Mouse (Mus musculus) large intestine, adult 2 months (tissue): ENCODE data around the gene Micall1. TPM values are rescaled to one million over a fixed set of nuclear protein-coding genes. Genes with fewer than 3 reads are reported as not detected.

Experiments used
- DNase-seq: peaks from one replicate; pipeline ENCODE4 v3.0.0-alpha.2; 2012; ENCODE audit warnings: low read depth, low spot score
- WGBS: fragments of 180-500 bp; shearing (Covaris S2); methylation state at CpG from one replicate; pipeline ENCODE4 v1.1.7; 2018; 5-methylcytosine and 5-hydroxymethylcytosine counted together
- polyA plus RNA-seq: library from polyadenylated mRNA; depleted of rRNA; stranded (reverse); fragments of >200 nt; gene quantifications from 2 replicates; pipeline ENCODE4 v1.2.3, GENCODE M21; 2012

The Micall1 gene
- polyA plus RNA-seq, 1 experiment: 9.4 TPM

DNA sequence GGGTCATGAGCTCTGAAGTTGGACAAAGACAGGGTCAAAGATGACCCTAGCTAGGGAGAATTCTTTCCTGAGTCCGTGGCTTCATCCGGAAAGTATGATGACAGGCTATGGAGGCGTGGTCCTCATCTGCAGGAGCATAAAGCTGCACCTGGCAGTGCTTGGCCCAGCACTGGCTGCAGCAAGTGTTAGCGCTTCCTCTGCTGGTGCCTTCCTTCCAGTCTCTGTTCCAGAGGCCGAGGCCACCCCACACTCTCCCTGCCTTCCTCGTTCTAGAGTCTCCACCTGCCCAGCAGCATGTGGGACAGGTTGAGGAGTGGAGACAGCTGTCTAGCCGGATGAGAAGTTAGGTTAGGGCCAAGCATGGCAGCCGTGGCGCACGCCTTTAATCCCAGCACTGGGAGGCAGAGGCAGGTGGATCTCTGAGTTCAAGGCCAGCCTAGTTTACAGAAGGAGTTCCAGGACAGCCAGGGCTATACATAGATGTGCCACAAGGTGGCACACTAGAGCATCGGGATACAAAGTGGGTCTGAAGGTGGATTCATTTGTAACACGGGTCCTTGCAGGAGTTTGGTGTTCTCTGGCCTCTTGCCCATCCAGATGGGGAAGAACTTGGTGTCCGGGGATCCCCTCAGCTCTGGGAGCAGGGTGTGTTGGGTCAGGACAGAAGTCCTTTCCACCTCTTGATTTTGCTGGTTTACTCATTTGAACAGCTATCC is 17.7 kb downstream of the Micall1 start:
- 72% methylated on average over 13 of the region's 13 CpGs for WGBS
- DNase-seq: no peak

DNA sequence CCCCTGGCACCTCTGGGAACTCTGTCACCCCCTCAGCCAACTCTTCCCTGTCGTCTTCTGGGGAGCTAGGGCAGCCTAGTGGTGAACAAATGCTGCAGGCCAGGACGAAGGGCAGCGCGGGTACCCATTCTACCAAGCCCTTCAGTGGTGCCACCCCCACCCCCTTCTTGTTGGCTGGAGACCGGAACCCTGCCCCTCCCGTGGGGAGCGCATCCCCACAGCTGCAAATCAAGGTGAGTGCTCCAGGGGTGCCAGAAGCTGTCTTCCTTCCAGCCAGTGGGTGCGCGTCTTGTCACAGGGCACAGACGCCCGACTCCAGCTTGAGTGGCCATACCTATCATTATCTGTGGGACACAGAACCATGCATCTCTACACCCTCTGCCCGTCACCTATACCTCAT is 18.4 kb downstream of the Micall1 start:
- 94% methylated on average over 12 of the region's 12 CpGs for WGBS
- no peak for DNase-seq

DNA sequence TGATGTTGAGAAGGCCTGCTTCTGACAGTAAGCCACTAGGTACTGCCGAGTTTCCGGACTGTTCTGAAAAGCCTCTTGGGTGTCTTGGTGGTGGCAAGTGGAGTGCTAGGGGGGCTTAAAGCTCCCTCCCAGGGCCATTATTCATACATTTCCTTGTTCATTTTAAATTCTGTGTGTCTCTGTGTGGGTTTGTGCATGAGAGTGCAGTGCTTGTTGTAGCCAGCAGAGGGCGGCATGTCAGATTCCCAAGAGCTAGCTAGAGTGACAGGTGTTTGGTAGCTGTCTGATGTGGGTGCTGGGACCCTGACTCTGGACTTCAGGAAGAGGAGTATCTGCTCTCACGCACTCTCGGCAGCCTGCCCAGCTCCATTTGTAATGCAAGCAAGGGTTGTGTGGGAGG is 19.5 kb downstream of the Micall1 start:
- WGBS: 97% methylated on average over 5 of the region's 5 CpGs

DNA sequence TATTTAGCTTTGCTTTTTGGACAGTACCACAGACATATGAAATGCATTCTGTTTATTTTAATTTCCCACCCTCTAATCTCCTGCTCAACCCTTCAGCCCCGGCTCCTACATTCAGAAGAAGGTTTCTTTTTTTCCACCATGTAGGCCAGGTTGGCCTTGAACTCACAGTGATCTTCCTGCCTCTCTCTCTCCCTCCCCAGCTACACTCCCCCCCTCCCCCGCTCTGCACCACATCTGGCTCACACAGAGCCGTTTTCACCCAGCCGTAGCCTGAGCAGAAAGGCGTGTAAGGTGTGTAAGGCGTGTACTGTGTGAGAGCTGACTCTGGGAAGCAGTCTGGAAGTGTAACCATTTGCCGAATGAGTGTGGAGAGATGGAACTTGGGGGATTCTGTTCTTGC is 20.6 kb downstream of the Micall1 start:
- no peak for DNase-seq
- 59% methylated on average over 7 of the region's 7 CpGs for WGBS

More for the DNA sequence above, 19.5 kb downstream of the Micall1 start:
- no peak for DNase-seq

GRCm38 (mm10) chr15:79130782-79131181 is 22.1 kb downstream of the Micall1 start:
- no peak for DNase-seq
- WGBS: 76% methylated on average over 10 of the region's 10 CpGs

GRCm38 (mm10) chr15:79131442-79131841 is 22.7 kb downstream of the Micall1 start:
- WGBS: 44% methylated on average over 7 of the region's 7 CpGs
- no peak for DNase-seq

- 83% methylated on average over 6 of the region's 6 CpGs for WGBS
- no peak for DNase-seq
Measured at GRCm38 (mm10) chr15:79133191-79133661, 24.5 kb downstream of the Micall1 start.

DNA sequence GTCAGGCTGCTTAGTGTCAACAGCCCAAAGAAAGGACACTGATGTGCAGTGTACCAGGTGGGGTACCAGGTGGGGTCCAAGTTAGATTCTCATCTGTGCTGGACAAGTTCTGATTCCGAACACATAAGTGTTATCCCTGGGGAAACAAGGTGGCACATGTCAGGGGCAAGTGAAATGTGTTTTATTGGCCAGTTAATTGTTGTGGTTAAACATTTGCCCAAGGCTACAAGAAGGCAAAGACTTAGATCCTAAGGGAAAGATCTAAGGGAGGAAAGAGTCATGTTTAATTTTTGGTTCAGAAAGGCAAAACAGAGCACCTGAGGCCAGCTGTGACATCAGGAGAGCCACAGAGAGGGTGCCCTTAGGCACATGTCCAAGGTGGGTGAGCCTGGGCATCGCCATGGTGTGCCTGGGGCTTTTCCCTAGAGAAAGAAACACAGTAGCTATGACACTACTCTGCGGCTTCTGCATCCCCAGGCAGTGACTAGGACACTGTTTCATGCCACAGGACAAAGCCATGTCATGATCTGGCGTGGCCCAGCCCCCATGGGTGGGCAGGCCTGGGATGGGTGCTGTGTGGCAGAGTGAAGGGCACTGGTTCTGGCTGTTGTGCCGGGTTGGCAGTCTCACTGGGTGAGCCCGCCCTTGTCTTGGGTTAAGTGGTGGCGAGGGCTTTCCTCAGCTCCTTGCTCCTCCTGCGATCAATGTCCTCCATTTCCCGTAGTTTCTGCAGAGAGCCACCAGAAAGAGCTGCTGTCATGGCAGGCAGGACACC is 26.0 kb downstream of the Micall1 start:
- WGBS: 76% methylated on average over 9 of the region's 9 CpGs
- no peak for DNase-seq

DNA sequence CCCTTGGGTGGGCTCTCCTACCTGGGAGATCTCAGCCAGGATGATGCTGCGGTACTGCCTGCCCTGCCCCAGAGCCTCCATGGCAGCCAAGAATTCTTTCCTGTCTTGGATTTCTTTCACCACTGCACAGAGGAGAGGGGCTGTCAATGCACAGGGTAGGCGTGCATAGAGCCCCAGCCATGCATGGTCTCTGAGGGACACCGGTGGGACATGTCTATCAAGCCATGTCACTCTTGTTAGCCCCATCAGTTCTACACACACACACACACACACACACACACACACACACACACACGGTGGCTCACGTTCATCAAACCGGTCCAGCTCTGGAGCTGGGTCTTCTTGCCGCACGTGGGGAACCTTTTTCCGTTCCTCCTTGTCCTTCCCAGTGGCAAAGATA is 26.6 kb downstream of the Micall1 start:
- 77% methylated on average over 9 of the region's 9 CpGs for WGBS
- DNase-seq: no peak

DNA sequence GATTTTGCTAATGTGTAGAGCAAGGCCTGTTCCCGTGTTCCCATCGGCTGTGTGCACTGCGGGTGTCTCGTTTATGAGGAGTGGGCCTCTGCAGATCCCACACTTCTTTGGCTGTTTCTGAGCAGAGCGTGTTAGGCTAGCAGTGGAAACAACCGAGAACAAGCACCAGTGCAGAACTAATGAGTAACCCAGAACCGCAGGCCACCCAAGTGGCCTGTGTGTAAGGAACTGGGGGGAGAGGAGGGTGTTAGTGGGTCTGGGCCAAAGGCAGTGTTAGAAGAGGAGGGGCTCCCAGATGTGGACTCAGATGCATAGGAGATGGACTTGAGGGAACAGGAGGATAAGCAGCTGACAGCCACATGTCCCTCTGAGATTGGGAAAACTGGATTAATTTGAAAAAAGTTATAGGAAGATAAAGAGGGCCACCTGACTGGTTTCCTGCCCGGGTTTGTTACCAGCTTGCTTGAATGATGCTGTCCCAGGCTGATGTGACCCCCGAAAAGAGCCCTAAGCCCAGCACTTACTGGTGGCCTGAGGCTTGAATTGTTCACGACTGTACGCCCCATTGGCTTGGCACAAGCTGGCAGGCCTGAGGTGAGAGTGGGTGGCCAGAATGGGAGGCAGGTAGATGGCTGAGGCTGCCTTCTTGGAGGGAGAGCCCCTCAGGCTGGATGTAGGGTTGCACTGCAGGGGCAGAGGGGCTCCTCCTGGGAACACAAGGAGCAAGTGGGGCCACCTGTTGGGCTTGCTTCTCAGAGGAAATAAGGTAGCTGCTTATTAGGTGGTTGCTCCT is 27.3 kb downstream of the Micall1 start:
- 66% methylated on average over 11 of the region's 11 CpGs for WGBS
- DNase-seq: no peak

DNA sequence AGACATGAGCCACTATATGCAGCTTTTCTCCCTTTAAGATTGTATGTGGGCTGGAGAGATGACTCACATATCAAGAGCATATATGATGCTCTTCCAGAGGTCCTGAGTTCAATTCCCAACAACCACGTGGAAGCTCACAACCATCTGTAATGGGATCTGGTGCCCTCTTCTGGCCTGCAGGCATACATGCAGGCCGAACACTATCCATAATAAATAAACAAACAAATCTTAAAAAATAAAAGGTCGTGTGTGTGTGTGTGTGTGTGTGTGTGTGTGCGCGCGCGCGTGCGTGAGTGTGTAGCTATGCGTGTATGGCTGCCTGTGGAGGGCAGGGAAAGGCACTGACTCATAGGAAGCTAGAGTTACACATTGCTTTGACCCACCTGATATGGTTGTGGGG is 30.9 kb downstream of the Micall1 start:
- 48% methylated on average over 10 of the region's 10 CpGs for WGBS

DNA sequence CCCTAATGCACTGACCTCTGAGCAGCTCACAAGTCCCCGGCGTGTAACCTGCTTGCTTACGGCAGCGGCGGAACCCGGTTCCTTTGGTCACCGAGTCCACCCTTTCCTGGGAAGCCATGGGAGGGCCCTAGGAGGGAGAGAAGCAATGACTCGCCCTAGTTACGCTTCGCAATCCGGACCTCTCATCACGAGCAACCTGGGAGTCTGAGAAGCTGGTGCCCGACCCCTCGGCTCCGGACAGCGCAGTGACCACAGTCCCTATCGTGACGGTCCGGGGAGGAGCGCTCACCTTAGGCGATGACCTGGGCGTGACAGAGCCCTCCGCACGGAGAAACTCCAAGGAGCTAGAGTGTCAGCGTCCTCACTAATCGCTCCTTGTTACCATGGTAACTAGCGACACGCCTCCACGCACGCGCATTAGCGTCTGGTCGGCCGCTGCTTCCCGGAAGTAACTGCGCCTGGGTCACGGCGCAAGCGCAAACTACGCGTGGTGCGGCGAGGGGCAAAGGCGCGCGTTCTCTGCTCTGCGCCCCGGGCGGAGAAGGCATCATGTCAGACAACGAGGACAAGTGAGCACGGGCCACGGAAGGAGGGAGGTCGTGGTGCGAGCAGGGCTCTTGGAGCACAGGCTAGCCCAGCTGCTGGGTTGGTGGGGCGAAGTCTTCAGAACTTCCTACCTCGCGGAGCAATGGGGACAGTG is 32.3 kb downstream of the Micall1 start, which contains the start of the genes Polr2f and 1700088E04Rik:
Gene Polr2f (plus strand): TSS at position 144 of the 700 bp plus-strand sequence.
Gene 1700088E04Rik (minus strand): TSS at position 388 of the 700 bp plus-strand sequence.
- peak; percentile 95 for DNase-seq
- under 1% methylated on average over 57 of the region's 57 CpGs for WGBS

More for the DNA sequence above, 30.9 kb downstream of the Micall1 start:
- DNase-seq: no peak

- WGBS: under 1% methylated on average over 7 of the region's 7 CpGs
- no peak for DNase-seq
Measured at GRCm38 (mm10) chr15:79141566-79141917, 32.8 kb downstream of the Micall1 start.

GRCm38 (mm10) chr15:79143316-79143715 is 34.6 kb downstream of the Micall1 start:
- 79% methylated on average over 12 of the region's 12 CpGs for WGBS
- DNase-seq: no peak

GRCm38 (mm10) chr15:79144021-79144420 is 35.3 kb downstream of the Micall1 start:
- 19% methylated on average over 8 of the region's 8 CpGs for WGBS
- no peak for DNase-seq

DNA sequence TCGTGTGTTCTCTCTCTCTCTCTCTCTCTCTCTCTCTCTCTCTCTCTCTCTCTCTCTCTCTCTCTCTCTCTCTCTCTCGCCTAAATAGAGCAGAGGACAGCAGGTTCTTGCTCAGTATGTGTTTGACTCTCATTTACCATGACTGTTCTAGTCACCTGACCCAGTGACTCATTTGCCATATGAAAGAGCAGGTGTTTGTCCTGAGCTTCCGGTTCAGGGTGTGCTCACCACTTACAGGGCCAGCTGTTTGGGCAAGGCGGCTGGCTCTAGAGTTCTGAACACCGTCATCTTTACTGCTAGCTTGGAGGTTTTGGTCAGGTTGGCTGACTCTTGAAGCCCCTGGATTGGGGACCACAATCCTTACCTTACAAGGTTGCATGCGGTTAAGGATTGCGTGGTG is 36.8 kb downstream of the Micall1 start:
- peak; percentile 86 for DNase-seq
- WGBS: 50% methylated on average over 7 of the region's 7 CpGs

GRCm38 (mm10) chr15:79148533-79148932 is 39.8 kb downstream of the Micall1 start:
- peak; percentile 56 for DNase-seq
- 47% methylated on average over 7 of the region's 7 CpGs for WGBS

- 89% methylated on average over 8 of the region's 8 CpGs for WGBS
- no peak for DNase-seq
Measured at GRCm38 (mm10) chr15:79151881-79152280, 43.2 kb downstream of the Micall1 start.

DNA sequence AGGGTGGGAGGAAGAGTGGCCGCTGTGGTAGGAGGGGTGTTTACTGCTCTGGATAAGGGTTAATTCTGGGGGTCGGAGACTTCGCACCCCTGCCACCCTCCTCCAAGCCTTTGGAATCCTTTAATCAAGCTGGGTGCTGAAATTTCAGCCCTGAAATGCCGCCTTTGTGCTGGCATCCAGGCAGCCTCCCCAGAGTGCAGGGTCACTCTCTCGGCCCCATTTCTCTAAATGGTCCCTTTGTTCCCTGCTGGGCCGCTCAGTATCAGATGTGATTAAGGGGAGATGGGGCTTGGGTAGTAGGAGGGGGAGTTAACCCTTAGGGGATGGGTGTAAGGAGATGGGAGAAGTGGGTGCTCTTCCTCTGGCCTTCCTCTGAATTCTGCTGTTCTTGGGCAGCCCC is 44.0 kb downstream of the Micall1 start:
- DNase-seq: no peak
- WGBS: 81% methylated on average over 6 of the region's 6 CpGs
